Mouse (Mus musculus): ENCODE measurements around the gene Timp2. TPM values are rescaled to one million over a fixed set of nuclear protein-coding genes. Genes with fewer than 3 reads are reported as not detected.

Gene Timp2
- total and polyA plus RNA-seq, 3 experiments, result not detected

DNA sequence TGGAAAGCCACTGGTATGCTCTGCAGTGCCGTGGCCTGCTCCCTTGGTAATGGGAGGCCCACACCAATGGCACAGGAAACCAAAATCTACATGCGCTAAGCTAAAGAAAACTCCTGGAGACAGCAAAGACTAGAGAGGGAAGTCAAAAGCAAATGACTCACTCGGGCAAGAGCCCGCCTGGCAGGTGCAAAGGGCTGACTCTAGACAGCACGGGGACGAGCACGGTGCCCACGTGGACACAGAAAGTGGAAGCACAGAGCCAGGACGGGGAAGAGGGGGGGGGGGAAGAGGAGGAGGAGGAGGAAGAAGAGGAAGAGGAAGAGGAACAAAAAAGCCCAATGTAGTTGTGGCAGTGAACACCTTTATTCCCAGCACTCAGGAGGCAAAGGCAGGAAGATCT lies 80.4 kb downstream of the Timp2 start:
- Histone ChIP-seq H3K4me1 (ENCODE audit: insufficient read depth, low read depth, low read length) (peaks cover 3% of the 10 kb centered on the region; the same call in 1 of the 2 replicates), H3K4me3 (ENCODE audit: low read depth, low read length) (no peak overlapping the region), H3K9me3 (replicated peaks) (no peaks in the 10 kb centered on the region), H3K36me3 (replicated peaks) (peaks cover 97% of the 10 kb centered on the region), H3K27me3 (ENCODE audit: insufficient read depth, low read length) (no peaks in the 10 kb centered on the region)
- no peak for TF ChIP-seq POLR2AphosphoS5 (IDR thresholded peaks at IDR 0.05; ENCODE audit: insufficient replicate concordance, low read depth, low read length)
- no peak for TF ChIP-seq GATA2 (IDR thresholded peaks at IDR 0.05; ENCODE audit: borderline replicate concordance, low read depth, low read length)
- no peak for TF ChIP-seq TAL1 (conservative IDR thresholded peaks at IDR 0.05; ENCODE audit: low read depth, low read length)
- TF ChIP-seq GATA1 (IDR thresholded peaks at IDR 0.05; ENCODE audit: borderline replicate concordance, low read length), result no peak
- no peak for TF ChIP-seq CTCF (IDR thresholded peaks at IDR 0.05; ENCODE audit: low read depth, low read length)
- DNase-seq (ENCODE audit: low spot score), result no peak
- no peak; the same call in 1 of the 2 replicates for ATAC-seq (ENCODE audit: extremely low read depth, insufficient number of reproducible peaks, low FRiP score, poor library complexity, severe bottlenecking)

DNA sequence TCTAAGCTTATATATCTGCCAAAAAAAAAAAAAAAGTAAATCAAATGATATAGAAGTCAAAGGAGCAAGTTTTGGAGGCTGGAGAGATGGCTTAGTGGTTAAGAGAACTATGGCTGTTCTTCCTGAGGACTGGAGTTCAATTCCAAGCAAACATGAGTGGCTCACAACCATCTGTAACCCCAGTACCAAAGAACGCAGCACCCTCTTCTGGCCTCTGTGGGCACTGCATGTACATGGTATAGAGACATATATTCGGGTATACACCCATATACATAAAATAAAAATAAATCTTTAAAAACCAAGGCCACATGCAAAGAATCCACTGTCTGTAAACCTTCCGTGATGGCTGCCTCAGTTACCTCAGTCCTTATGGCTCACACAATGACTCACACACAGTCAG lies 85.7 kb downstream of the Timp2 start:
- Histone ChIP-seq H3K9me3 (replicated peaks) (no peaks in the 10 kb centered on the region), H3K36me3 (replicated peaks) (peaks cover 97% of the 10 kb centered on the region), H3K27me3 (ENCODE audit: insufficient read depth, low read length) (no peaks in the 10 kb centered on the region), H3K4me3 (ENCODE audit: low read depth, low read length) (no peak overlapping the region), H3K4me1 (ENCODE audit: insufficient read depth, low read depth, low read length) (peaks cover 9% of the 10 kb centered on the region; the same call in 1 of the 2 replicates)
- no peak for DNase-seq (ENCODE audit: low spot score)
- ATAC-seq (ENCODE audit: extremely low read depth, insufficient number of reproducible peaks, low FRiP score, poor library complexity, severe bottlenecking), result no peak
- TF ChIP-seq POLR2AphosphoS5 (IDR thresholded peaks at IDR 0.05; ENCODE audit: insufficient replicate concordance, low read depth, low read length) (no peak), GATA2 (IDR thresholded peaks at IDR 0.05; ENCODE audit: borderline replicate concordance, low read depth, low read length) (no peak), GATA1 (IDR thresholded peaks at IDR 0.05; ENCODE audit: borderline replicate concordance, low read length) (no peak), TAL1 (conservative IDR thresholded peaks at IDR 0.05; ENCODE audit: low read depth, low read length) (no peak), CTCF (IDR thresholded peaks at IDR 0.05; ENCODE audit: low read depth, low read length) (peak; percentile 16; the same call in 1 of the 2 replicates)

DNA sequence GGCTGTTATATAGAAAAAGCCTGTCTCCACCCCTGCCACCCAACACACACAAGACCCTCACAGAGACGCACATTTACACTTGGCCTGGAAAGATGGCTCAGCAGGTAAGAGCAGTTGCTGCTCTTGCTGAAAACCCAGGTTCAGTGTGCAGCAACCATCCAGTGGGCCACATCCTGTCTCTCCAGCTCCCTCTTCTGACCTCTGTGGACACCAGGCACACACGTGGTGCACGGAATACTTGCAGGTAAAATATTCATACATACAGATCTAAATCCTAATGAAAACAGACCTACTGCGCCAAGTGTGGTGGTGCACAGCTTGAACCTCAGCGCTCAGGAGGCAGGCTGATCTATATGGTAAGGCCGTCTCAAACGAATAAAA lies 88.9 kb downstream of the Timp2 start:
- TF ChIP-seq GATA2 (IDR thresholded peaks at IDR 0.05; ENCODE audit: borderline replicate concordance, low read depth, low read length) (no peak), CTCF (IDR thresholded peaks at IDR 0.05; ENCODE audit: low read depth, low read length) (no peak), GATA1 (IDR thresholded peaks at IDR 0.05; ENCODE audit: borderline replicate concordance, low read length) (no peak), POLR2AphosphoS5 (IDR thresholded peaks at IDR 0.05; ENCODE audit: insufficient replicate concordance, low read depth, low read length) (no peak), TAL1 (conservative IDR thresholded peaks at IDR 0.05; ENCODE audit: low read depth, low read length) (no peak)
- Histone ChIP-seq H3K4me3 (ENCODE audit: low read depth, low read length) (no peak overlapping the region), H3K9me3 (replicated peaks) (no peaks in the 10 kb centered on the region), H3K27me3 (ENCODE audit: insufficient read depth, low read length) (no peaks in the 10 kb centered on the region), H3K4me1 (ENCODE audit: insufficient read depth, low read depth, low read length) (peaks cover 13% of the 10 kb centered on the region; the same call in 1 of the 2 replicates), H3K36me3 (replicated peaks) (peaks cover 97% of the 10 kb centered on the region)
- ATAC-seq (ENCODE audit: extremely low read depth, insufficient number of reproducible peaks, low FRiP score, poor library complexity, severe bottlenecking) (no peak), DNase-seq (ENCODE audit: low spot score) (no peak)

DNA sequence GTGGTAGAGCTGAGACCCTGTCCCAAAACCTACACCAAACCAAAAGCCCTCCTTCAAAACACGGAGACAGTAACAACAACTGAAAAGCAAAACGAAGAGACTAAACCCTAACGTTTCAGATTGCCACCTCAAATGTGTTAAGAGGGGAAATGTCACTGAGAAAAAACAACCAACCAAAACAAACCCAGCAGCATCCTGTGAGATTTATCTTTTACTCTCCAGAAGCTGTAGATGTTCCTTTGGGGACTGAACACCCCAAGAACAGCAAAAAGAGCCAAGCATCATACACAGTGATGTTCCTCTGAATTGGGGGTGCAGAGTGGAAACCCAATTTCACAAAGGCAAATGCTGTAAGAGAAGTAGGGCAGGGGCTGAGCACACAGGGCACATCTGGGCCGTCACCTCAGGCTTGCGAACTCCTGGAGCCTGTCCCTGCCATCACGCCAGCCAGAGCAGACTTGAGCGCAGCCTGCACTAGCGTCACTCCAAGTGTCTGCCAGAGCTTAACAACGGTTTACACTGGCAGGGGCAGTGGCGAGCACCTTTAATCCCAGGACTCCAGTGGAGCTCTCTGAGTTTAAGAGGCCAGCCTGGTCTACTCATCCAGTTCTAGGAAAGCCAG lies 89.4 kb downstream of the Timp2 start:
- H3K4me3 ChIP-seq (ENCODE audit: low read depth, low read length), result no peak overlapping the region
- TF ChIP-seq CTCF (IDR thresholded peaks at IDR 0.05; ENCODE audit: low read depth, low read length) (no peak), TAL1 (conservative IDR thresholded peaks at IDR 0.05; ENCODE audit: low read depth, low read length) (no peak), POLR2AphosphoS5 (IDR thresholded peaks at IDR 0.05; ENCODE audit: insufficient replicate concordance, low read depth, low read length) (no peak), GATA1 (IDR thresholded peaks at IDR 0.05; ENCODE audit: borderline replicate concordance, low read length) (no peak), GATA2 (IDR thresholded peaks at IDR 0.05; ENCODE audit: borderline replicate concordance, low read depth, low read length) (no peak)
- peaks cover 97% of the 10 kb centered on the region for H3K36me3 ChIP-seq (replicated peaks)
- DNase-seq (ENCODE audit: low spot score) (no peak), ATAC-seq (ENCODE audit: extremely low read depth, insufficient number of reproducible peaks, low FRiP score, poor library complexity, severe bottlenecking) (no peak)
- H3K9me3 ChIP-seq (replicated peaks), result no peaks in the 10 kb centered on the region
- peaks cover 13% of the 10 kb centered on the region; the same call in 1 of the 2 replicates for H3K4me1 ChIP-seq (ENCODE audit: insufficient read depth, low read depth, low read length)
- H3K27me3 ChIP-seq (ENCODE audit: insufficient read depth, low read length), result no peaks in the 10 kb centered on the region

DNA sequence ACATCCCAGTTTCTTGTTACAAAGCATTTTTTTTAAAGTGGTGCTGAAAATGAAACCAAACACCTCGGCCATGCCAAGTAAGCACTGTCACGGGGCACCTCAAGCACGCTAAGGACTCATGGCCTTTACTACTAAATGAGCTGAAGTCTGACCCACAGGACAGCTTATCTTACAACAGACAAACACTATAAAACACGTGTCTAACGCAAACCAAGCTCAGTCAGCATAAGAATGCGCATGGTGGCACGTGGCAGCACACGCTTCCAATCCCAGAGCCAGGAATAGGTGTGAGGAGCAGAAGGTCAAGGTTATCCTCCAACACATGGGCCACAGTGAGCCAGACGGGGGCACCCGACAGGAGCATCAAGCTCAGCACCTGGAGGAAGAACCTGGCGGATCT lies 89.9 kb downstream of the Timp2 start:
- TF ChIP-seq GATA2 (IDR thresholded peaks at IDR 0.05; ENCODE audit: borderline replicate concordance, low read depth, low read length) (no peak), POLR2AphosphoS5 (IDR thresholded peaks at IDR 0.05; ENCODE audit: insufficient replicate concordance, low read depth, low read length) (no peak), CTCF (IDR thresholded peaks at IDR 0.05; ENCODE audit: low read depth, low read length) (no peak), GATA1 (IDR thresholded peaks at IDR 0.05; ENCODE audit: borderline replicate concordance, low read length) (no peak), TAL1 (conservative IDR thresholded peaks at IDR 0.05; ENCODE audit: low read depth, low read length) (no peak)

DNA sequence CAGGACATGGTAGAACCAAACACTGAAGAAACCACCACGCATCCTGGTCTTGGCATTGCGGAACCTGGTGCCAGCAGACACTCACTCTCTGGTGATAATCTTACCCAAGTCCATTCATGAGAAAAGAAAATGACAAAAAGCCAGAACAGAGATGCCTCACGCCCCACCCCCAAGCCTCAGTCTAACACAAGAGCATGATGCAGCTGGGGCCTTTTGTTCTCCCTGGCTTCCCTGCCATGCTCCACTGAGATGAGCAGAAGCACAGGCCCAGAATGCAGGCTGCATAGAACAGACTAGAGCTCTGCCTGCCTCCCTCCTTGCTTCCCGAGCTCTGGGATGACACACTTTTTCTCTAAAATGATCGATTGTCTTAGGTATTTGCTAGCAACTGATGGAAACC lies 92.4 kb downstream of the Timp2 start:
- no peak for TF ChIP-seq POLR2AphosphoS5 (IDR thresholded peaks at IDR 0.05; ENCODE audit: insufficient replicate concordance, low read depth, low read length)
- no peak for TF ChIP-seq GATA2 (IDR thresholded peaks at IDR 0.05; ENCODE audit: borderline replicate concordance, low read depth, low read length)
- no peak for TF ChIP-seq CTCF (IDR thresholded peaks at IDR 0.05; ENCODE audit: low read depth, low read length)
- no peak for TF ChIP-seq GATA1 (IDR thresholded peaks at IDR 0.05; ENCODE audit: borderline replicate concordance, low read length)
- TF ChIP-seq TAL1 (conservative IDR thresholded peaks at IDR 0.05; ENCODE audit: low read depth, low read length), result no peak

More for the DNA sequence above, 89.9 kb downstream of the Timp2 start:
- no peaks in the 10 kb centered on the region for H3K9me3 ChIP-seq (replicated peaks)
- no peak for ATAC-seq (ENCODE audit: extremely low read depth, insufficient number of reproducible peaks, low FRiP score, poor library complexity, severe bottlenecking)
- peaks cover 13% of the 10 kb centered on the region; the same call in 1 of the 2 replicates for H3K4me1 ChIP-seq (ENCODE audit: insufficient read depth, low read depth, low read length)
- H3K27me3 ChIP-seq (ENCODE audit: insufficient read depth, low read length), result no peaks in the 10 kb centered on the region
- DNase-seq (ENCODE audit: low spot score), result no peak
- peaks cover 99% of the 10 kb centered on the region for H3K36me3 ChIP-seq (replicated peaks)
- H3K4me3 ChIP-seq (ENCODE audit: low read depth, low read length), result no peak overlapping the region

More for the DNA sequence above, 92.4 kb downstream of the Timp2 start:
- no peak for ATAC-seq (ENCODE audit: extremely low read depth, insufficient number of reproducible peaks, low FRiP score, poor library complexity, severe bottlenecking)
- no peak overlapping the region for H3K4me3 ChIP-seq (ENCODE audit: low read depth, low read length)
- DNase-seq (ENCODE audit: low spot score), result no peak
- H3K9me3 ChIP-seq (replicated peaks), result no peaks in the 10 kb centered on the region
- H3K36me3 ChIP-seq (replicated peaks), result peaks cover 100% of the 10 kb centered on the region
- H3K27me3 ChIP-seq (ENCODE audit: insufficient read depth, low read length), result no peaks in the 10 kb centered on the region
- H3K4me1 ChIP-seq (ENCODE audit: insufficient read depth, low read depth, low read length), result peaks cover 7% of the 10 kb centered on the region; the same call in 1 of the 2 replicates

Data from G1E (cell line).